Mouse (Mus musculus): ENCODE results near the gene Lin7b. TPM values are rescaled to one million over a fixed set of nuclear protein-coding genes. Genes with fewer than 3 reads are reported as not detected.

Lin7b gene
- polyA plus RNA-seq, 1 experiment from 2014 or later: 1.2 TPM

Other genes with a start within 250 kb of the Lin7b start
- 1,885 and 1,917 TPM in 2 replicates for gene Rps11, start 246.1 kb downstream of the Lin7b start, polyA plus RNA-seq (2016; fragmentation: Nextera tagmentation; extraction: Ambion mirVana)
- gene Rpl13a, start 241.8 kb downstream of the Lin7b start, polyA plus RNA-seq (2016; fragmentation: Nextera tagmentation; extraction: Ambion mirVana): 1,273 and 1,282 TPM in 2 replicates
- 0.31 TPM in 1 of 2 replicates, not detected in the other for gene Gm45713, start 234.4 kb downstream of the Lin7b start, polyA plus RNA-seq (2016; fragmentation: Nextera tagmentation; extraction: Ambion mirVana)
- gene Flt3l, start 234.2 kb downstream of the Lin7b start, polyA plus RNA-seq (2016; fragmentation: Nextera tagmentation; extraction: Ambion mirVana): 0.97 and 1.8 TPM in 2 replicates
- 99.6 and 103 TPM in 2 replicates for gene Pih1d1, start 216.3 kb downstream of the Lin7b start, polyA plus RNA-seq (2016; fragmentation: Nextera tagmentation; extraction: Ambion mirVana)
- 65.3 and 71.7 TPM in 2 replicates for gene Aldh16a1, start 216.0 kb downstream of the Lin7b start, polyA plus RNA-seq (2016; fragmentation: Nextera tagmentation; extraction: Ambion mirVana)
- gene Slc17a7, start 206.6 kb downstream of the Lin7b start, polyA plus RNA-seq (2016; fragmentation: Nextera tagmentation; extraction: Ambion mirVana): 0.74 and 1.2 TPM in 2 replicates
- 0.10 and 0.29 TPM in 2 replicates for gene Gfy, start 191.0 kb downstream of the Lin7b start, polyA plus RNA-seq (2016; fragmentation: Nextera tagmentation; extraction: Ambion mirVana)
- gene Pth2, start 189.6 kb downstream of the Lin7b start, polyA plus RNA-seq (2016; fragmentation: Nextera tagmentation; extraction: Ambion mirVana): not detected in 2 replicates
- 0.62 and 0.67 TPM in 2 replicates for gene Ccdc155, start 165.7 kb downstream of the Lin7b start, polyA plus RNA-seq (2016; fragmentation: Nextera tagmentation; extraction: Ambion mirVana)
- gene Dkkl1, start 158.4 kb downstream of the Lin7b start, polyA plus RNA-seq (2016; fragmentation: Nextera tagmentation; extraction: Ambion mirVana): 1.2 and 2.0 TPM in 2 replicates
- gene Tead2, start 154.8 kb downstream of the Lin7b start, polyA plus RNA-seq (2016; fragmentation: Nextera tagmentation; extraction: Ambion mirVana): 394 and 421 TPM in 2 replicates
- 0.50 and 0.88 TPM in 2 replicates for gene Cd37, start 131.5 kb downstream of the Lin7b start, polyA plus RNA-seq (2016; fragmentation: Nextera tagmentation; extraction: Ambion mirVana)
- gene Slc6a16, start 129.5 kb downstream of the Lin7b start, polyA plus RNA-seq (2016; fragmentation: Nextera tagmentation; extraction: Ambion mirVana): 0.28 and 0.32 TPM in 2 replicates
- not detected in 2 replicates for gene Slc6a21, start 93.1 kb downstream of the Lin7b start, polyA plus RNA-seq (2016; fragmentation: Nextera tagmentation; extraction: Ambion mirVana)
- 10.6 and 11.3 TPM in 2 replicates for gene Trpm4, start 36.8 kb downstream of the Lin7b start, polyA plus RNA-seq (2016; fragmentation: Nextera tagmentation; extraction: Ambion mirVana)
- 0.31 and 0.64 TPM in 2 replicates for gene Hrc, start 35.3 kb downstream of the Lin7b start, polyA plus RNA-seq (2016; fragmentation: Nextera tagmentation; extraction: Ambion mirVana)
- 5.8 and 7.1 TPM in 2 replicates for gene Ppfia3, start 3.6 kb downstream of the Lin7b start, polyA plus RNA-seq (2016; fragmentation: Nextera tagmentation; extraction: Ambion mirVana)
- gene Snrnp70, start 25.2 kb upstream of the Lin7b start, polyA plus RNA-seq (2016; fragmentation: Nextera tagmentation; extraction: Ambion mirVana): 285 and 287 TPM in 2 replicates
- gene Kcna7, start 35.1 kb upstream of the Lin7b start, polyA plus RNA-seq (2016; fragmentation: Nextera tagmentation; extraction: Ambion mirVana): 0.06 TPM in 1 of 2 replicates, not detected in the other
- 2.8 TPM in 2 replicates for gene Ntf5, start 43.1 kb upstream of the Lin7b start, polyA plus RNA-seq (2016; fragmentation: Nextera tagmentation; extraction: Ambion mirVana)
- 0.24 and 0.70 TPM in 2 replicates for gene Lhb, start 50.2 kb upstream of the Lin7b start, polyA plus RNA-seq (2016; fragmentation: Nextera tagmentation; extraction: Ambion mirVana)
- gene Gys1, start 64.3 kb upstream of the Lin7b start, polyA plus RNA-seq (2016; fragmentation: Nextera tagmentation; extraction: Ambion mirVana): 44.2 and 45.5 TPM in 2 replicates
- 227 TPM in 2 replicates for gene Ruvbl2, start 67.5 kb upstream of the Lin7b start, polyA plus RNA-seq (2016; fragmentation: Nextera tagmentation; extraction: Ambion mirVana)
- 5,460 and 5,734 TPM in 2 replicates for gene Ftl1, start 89.3 kb upstream of the Lin7b start, polyA plus RNA-seq (2016; fragmentation: Nextera tagmentation; extraction: Ambion mirVana)
- 243 and 247 TPM in 2 replicates for gene Bax, start 96.3 kb upstream of the Lin7b start, polyA plus RNA-seq (2016; fragmentation: Nextera tagmentation; extraction: Ambion mirVana)
- gene Tulp2, start 111.3 kb upstream of the Lin7b start, polyA plus RNA-seq (2016; fragmentation: Nextera tagmentation; extraction: Ambion mirVana): 0.93 and 1.4 TPM in 2 replicates
- not detected in 2 replicates for gene Gm45808, start 116.2 kb upstream of the Lin7b start, polyA plus RNA-seq (2016; fragmentation: Nextera tagmentation; extraction: Ambion mirVana)
- gene Dhdh, start 118.2 kb upstream of the Lin7b start, polyA plus RNA-seq (2016; fragmentation: Nextera tagmentation; extraction: Ambion mirVana): 5.7 and 7.4 TPM in 2 replicates
- 115 and 123 TPM in 2 replicates for gene Nucb1, start 139.8 kb upstream of the Lin7b start, polyA plus RNA-seq (2016; fragmentation: Nextera tagmentation; extraction: Ambion mirVana)
- 18.6 and 21.6 TPM in 2 replicates for gene Ppp1r15a, start 155.7 kb upstream of the Lin7b start, polyA plus RNA-seq (2016; fragmentation: Nextera tagmentation; extraction: Ambion mirVana)
- gene Plekha4, start 155.7 kb upstream of the Lin7b start, polyA plus RNA-seq (2016; fragmentation: Nextera tagmentation; extraction: Ambion mirVana): 1.9 and 2.3 TPM in 2 replicates
- gene Hsd17b14, start 184.3 kb upstream of the Lin7b start, polyA plus RNA-seq (2016; fragmentation: Nextera tagmentation; extraction: Ambion mirVana): 0.87 and 0.92 TPM in 2 replicates
- gene Bcat2, start 199.6 kb upstream of the Lin7b start, polyA plus RNA-seq (2016; fragmentation: Nextera tagmentation; extraction: Ambion mirVana): 51.1 and 51.9 TPM in 2 replicates
- not detected in 2 replicates for gene Fgf21, start 244.9 kb upstream of the Lin7b start, polyA plus RNA-seq (2016; fragmentation: Nextera tagmentation; extraction: Ambion mirVana)
- gene Fut1, start 246.7 kb upstream of the Lin7b start, polyA plus RNA-seq (2016; fragmentation: Nextera tagmentation; extraction: Ambion mirVana): 0.07 and 0.44 TPM in 2 replicates